Mouse (Mus musculus) layer of hippocampus, postnatal 10 days (tissue): Measurements from ENCODE around the gene Appl2. TPM values are rescaled to one million over a fixed set of nuclear protein-coding genes. Genes with fewer than 3 reads are reported as not detected.

Experiments used
- DNase-seq, 2 experiments: peaks; one replicate each; pipeline ENCODE4 v3.0.0; 2021; ENCODE audit warnings: low spot score in 2 of 2
- total RNA-seq, 2 experiments: library from RNA; stranded (reverse); gene quantifications; 2 replicates each; pipeline ENCODE4 v1.2.3; 2021

Appl2 gene
- total RNA-seq, 2 experiments from 2014 or later, result 52.4 to 54.2 TPM

- DNase-seq, result no peak
Observed at GRCm38 (mm10) chr10:83632806-83633374, 15.6 kb downstream of the Appl2 start.

- DNase-seq, result no peak
Observed at GRCm38 (mm10) chr10:83631775-83632174, 16.8 kb downstream of the Appl2 start.

GRCm38 (mm10) chr10:83630899-83631298 lies 17.6 kb downstream of the Appl2 start:
- DNase-seq, result peak; percentile 67 to 77

GRCm38 (mm10) chr10:83629878-83630277 lies 18.7 kb downstream of the Appl2 start:
- DNase-seq, result no peak

- DNase-seq, result no peak
Observed at GRCm38 (mm10) chr10:83629190-83629781, 19.3 kb downstream of the Appl2 start.

GRCm38 (mm10) chr10:83628241-83628640 lies 20.3 kb downstream of the Appl2 start:
- DNase-seq, result no peak

GRCm38 (mm10) chr10:83627113-83627687 lies 21.3 kb downstream of the Appl2 start:
- no peak for DNase-seq

- DNase-seq, result peak in 1 of 2 experiments; percentile 27
Observed at GRCm38 (mm10) chr10:83624841-83625240, 23.7 kb downstream of the Appl2 start.

- DNase-seq, result no peak
Observed at GRCm38 (mm10) chr10:83624065-83624464, 24.5 kb downstream of the Appl2 start.

GRCm38 (mm10) chr10:83620350-83621055 lies 28.0 kb downstream of the Appl2 start:
- DNase-seq, result no peak

- no peak for DNase-seq
Observed at GRCm38 (mm10) chr10:83618819-83619440, 29.6 kb downstream of the Appl2 start.

GRCm38 (mm10) chr10:83617366-83617765 lies 31.2 kb downstream of the Appl2 start:
- DNase-seq, result no peak

- DNase-seq, result no peak
Observed at GRCm38 (mm10) chr10:83612648-83613215, 35.8 kb downstream of the Appl2 start.

GRCm38 (mm10) chr10:83611863-83612262 lies 36.7 kb downstream of the Appl2 start:
- DNase-seq, result no peak

- DNase-seq, result no peak
Observed at GRCm38 (mm10) chr10:83610518-83610917, 38.0 kb downstream of the Appl2 start.

- no peak for DNase-seq
Observed at GRCm38 (mm10) chr10:83608596-83608995, 39.9 kb downstream of the Appl2 start.

GRCm38 (mm10) chr10:83607111-83607510 lies 41.4 kb downstream of the Appl2 start:
- DNase-seq, result no peak

- DNase-seq, result no peak
Observed at GRCm38 (mm10) chr10:83605637-83606183, 42.8 kb downstream of the Appl2 start.

GRCm38 (mm10) chr10:83603956-83604564 lies 44.5 kb downstream of the Appl2 start:
- DNase-seq, result peak in 1 of 2 experiments; percentile 9

- DNase-seq, result no peak
Observed at GRCm38 (mm10) chr10:83600650-83601049, 47.9 kb downstream of the Appl2 start.

- no peak for DNase-seq
Observed at GRCm38 (mm10) chr10:83594526-83594925, 54.0 kb downstream of the Appl2 start.
